Mouse (Mus musculus) erythroblast, embryonic 14.5 days (primary cell): ENCODE measurements around the gene Wdr31.

ENCODE experiments used
- GATA1 ChIP-seq: IDR thresholded peaks from 2 replicates; pipeline ENCODE4 v1.6.1; 2012; ENCODE audit warnings: low read length, inconsistent platforms, mixed read lengths
- TAL1 ChIP-seq: IDR thresholded peaks from 3 replicates; pipeline ENCODE4 v1.6.1; 2012; ENCODE audit warnings: low read length, inconsistent platforms, mixed read lengths

DNA sequence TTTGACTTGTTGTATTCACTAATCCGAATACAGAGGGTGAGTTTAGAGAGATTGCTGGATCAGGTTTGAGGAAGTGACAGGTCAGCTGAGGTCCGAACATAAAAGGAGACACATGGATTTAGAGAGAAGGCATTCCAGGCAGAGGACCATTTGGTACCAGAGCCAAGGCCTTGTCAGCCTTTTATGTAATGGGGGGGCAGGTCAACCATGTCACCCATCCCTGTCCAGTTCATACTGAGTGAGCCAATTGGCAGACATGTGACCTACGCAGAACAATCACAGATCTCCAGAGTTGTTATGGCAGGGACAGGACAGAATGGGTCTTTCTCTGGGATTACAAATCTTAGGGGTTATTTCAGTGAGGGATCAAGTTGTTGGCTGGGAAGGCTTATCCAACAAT, 35.3 kb upstream of the Wdr31 start:
- TF ChIP-seq TAL1 (no peak), GATA1 (no peak)
